Mouse (Mus musculus) liver, embryonic 14.5 days (tissue): ENCODE results near the gene Usp19. TPM values are rescaled to one million over a fixed set of nuclear protein-coding genes. Genes with fewer than 3 reads are reported as not detected.

ENCODE experiments used
- ATAC-seq: fragments of 200-750 bp; cut with Nextera tagmentation; 2 replicates; pipeline ENCODE4 v1.8.0; 2017; ENCODE audit warnings: moderate number of reproducible peaks, mild to moderate bottlenecking, moderate library complexity; ENCODE audit not compliant: insufficient read depth
- DNase-seq, 3 experiments: peaks; one replicate each; pipeline ENCODE4 v3.0.0-alpha.2; 2012 to 2013; ENCODE audit warnings: low read depth in 3 of 3, low spot score in 3 of 3
- H3K27ac ChIP-seq: fragments of 300-500 bp; sonication (generic); 2 replicates; pipeline ENCODE4 v1.5.1; 2014; ENCODE audit warnings: moderate library complexity, mild to moderate bottlenecking, control low read depth, inconsistent platforms
- H3K27me3 ChIP-seq: fragments of 300-500 bp; sonication (generic); 2 replicates; pipeline ENCODE4 v1.6.1; 2014; ENCODE audit warnings: mild to moderate bottlenecking, low read length, moderate library complexity; ENCODE audit not compliant: control insufficient read depth, insufficient read depth
- H3K36me3 ChIP-seq: fragments of 300-500 bp; sonication (generic); replicated peaks from 2 replicates; pipeline ENCODE4 v1.6.1; 2014; ENCODE audit warnings: low read depth; ENCODE audit not compliant: control insufficient read depth, insufficient read depth
- H3K4me1 ChIP-seq, 2 experiments: fragments of 200-500 bp in 1 of 2; fragments of 300-500 bp in 1 of 2; sonication (generic) in 1 of 2; replicated peaks; 2 replicates each; pipeline ENCODE4 v1.6.1; 2012 to 2014; ENCODE audit warnings: antibody characterized with exemption in 1 of 2, inconsistent platforms in 1 of 2, low read length in 1 of 2; ENCODE audit not compliant: control insufficient read depth in 2 of 2, insufficient read depth in 2 of 2
- H3K4me2 ChIP-seq: fragments of 300-500 bp; sonication (generic); 2 replicates; pipeline ENCODE4 v1.6.1; 2014; ENCODE audit warnings: low read depth, mild to moderate bottlenecking, control low read depth, moderate library complexity
- H3K4me3 ChIP-seq, 2 experiments: fragments of 200-500 bp in 1 of 2; fragments of 300-500 bp in 1 of 2; sonication (generic) in 1 of 2; 2 replicates each; pipeline ENCODE4 v1.5.1; 2012 to 2014; ENCODE audit warnings: low read depth in 2 of 2, low read length in 2 of 2, mild to moderate bottlenecking in 2 of 2, control low read depth in 1 of 2, inconsistent platforms in 1 of 2, moderate library complexity in 1 of 2; ENCODE audit not compliant: insufficient read depth in 1 of 2
- H3K9ac ChIP-seq: fragments of 300-500 bp; sonication (generic); replicated peaks from 2 replicates; pipeline ENCODE4 v1.6.1; 2014; ENCODE audit warnings: mild to moderate bottlenecking, control low read depth, moderate library complexity
- H3K9me3 ChIP-seq: fragments of 300-500 bp; sonication (generic); 2 replicates; pipeline ENCODE4 v1.6.1; 2016; ENCODE audit warnings: low read length, mixed read lengths; ENCODE audit not compliant: control insufficient read depth
- CTCF ChIP-seq: IDR thresholded peaks from 2 replicates; pipeline ENCODE4 v1.5.1; 2016; ENCODE audit warnings: antibody characterized with exemption, low read depth, control low read depth
- EP300 ChIP-seq: IDR thresholded peaks from 2 replicates; pipeline ENCODE4 v1.6.1; 2016; ENCODE audit warnings: antibody characterized with exemption, low read depth
- WGBS: fragments of 180-500 bp; shearing (Covaris S2); extraction: QIAGEN DNeasy Blood & Tissue Kit; methylation state at CpG from one replicate; pipeline ENCODE4 v1.1.7; 2014; ENCODE audit not compliant: insufficient replicate concordance; 5-methylcytosine and 5-hydroxymethylcytosine counted together
- polyA plus RNA-seq, 2 experiments: library from polyadenylated mRNA; depleted of rRNA in 1 of 2; stranded (reverse) in 1 of 2; unstranded in 1 of 2; fragments of >200 nt; fragmentation: Nextera tagmentation in 1 of 2; extraction: Ambion mirVana in 1 of 2; gene quantifications; 2 replicates each; pipeline versions ENCODE4 v1.2.1 to v1.2.3; 2012 to 2014

The Usp19 gene
- polyA plus RNA-seq, 2 experiments, result 17.1 to 33.9 TPM

DNA sequence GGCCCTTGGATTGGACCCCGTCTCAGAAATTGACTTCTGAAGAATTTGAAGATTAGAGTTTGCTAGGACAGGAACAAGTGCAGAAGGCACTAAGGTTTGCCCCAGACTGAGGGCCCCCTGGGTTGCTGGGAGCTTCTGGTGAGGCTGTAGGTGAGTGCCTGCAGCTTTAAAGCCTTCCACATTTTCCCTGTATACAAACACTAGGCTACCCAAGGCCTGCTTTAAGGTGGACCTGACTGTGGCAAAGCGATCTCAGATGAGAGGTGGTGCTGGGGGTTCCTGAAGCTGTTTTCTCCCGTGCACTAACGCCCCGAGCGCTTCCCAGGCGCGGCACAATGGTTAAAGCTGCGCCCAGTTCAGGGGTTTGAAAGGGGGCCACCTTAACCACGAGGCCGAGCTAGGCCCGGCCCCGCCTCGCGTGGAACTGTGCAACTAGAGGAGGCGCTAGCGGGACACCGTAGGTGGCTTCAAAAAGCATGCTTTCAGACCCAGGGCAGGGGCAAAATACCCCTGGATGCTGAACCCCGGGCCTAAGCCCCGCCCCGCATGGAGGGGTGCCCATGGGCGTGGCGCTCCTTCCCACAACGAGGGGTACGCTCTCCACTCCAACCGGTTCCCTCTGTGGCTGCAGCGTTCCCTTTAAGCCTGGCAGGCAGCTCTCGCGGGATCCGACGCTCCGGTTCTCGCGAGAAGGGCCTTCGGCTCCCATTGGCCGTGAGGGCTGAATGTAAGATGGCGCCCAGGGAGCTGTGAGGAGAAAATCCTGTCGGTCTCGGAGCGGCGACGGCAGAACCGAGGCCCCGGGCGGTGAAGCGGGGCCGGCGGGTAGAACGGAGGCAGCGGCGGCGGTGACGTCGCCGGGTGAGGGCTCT lies 26.2 kb downstream of the Usp19 start, which contains the start of gene Qrich1:
TSS of gene Qrich1 (plus strand) at position 427 of the 872 bp plus-strand sequence.
- ATAC-seq (peak; percentile 92), DNase-seq (peak; percentile 94 to 96 (median 95))
- TF ChIP-seq EP300 (peak; percentile 95), CTCF (peak; percentile 27; the same call in 1 of the 2 replicates)
- Histone ChIP-seq H3K9ac (peak within 1 kb of the TSS; percentile 97), H3K4me1 (peaks cover 6 to 17% of the 10 kb centered on the region in 2 experiments; a peak in 3 of 4 replicates), H3K4me3 (peak within 1 kb of the TSS; percentile 80 to 90), H3K4me2 (peak within 1 kb of the TSS; percentile 82), H3K27me3 (no peaks in the 10 kb centered on the region), H3K27ac (peak within 1 kb of the TSS; percentile 90), H3K36me3 (peaks cover 43% of the 10 kb centered on the region), H3K9me3 (no peaks in the 10 kb centered on the region)
- 1% methylated on average over 55 of the region's 55 CpGs for WGBS

DNA sequence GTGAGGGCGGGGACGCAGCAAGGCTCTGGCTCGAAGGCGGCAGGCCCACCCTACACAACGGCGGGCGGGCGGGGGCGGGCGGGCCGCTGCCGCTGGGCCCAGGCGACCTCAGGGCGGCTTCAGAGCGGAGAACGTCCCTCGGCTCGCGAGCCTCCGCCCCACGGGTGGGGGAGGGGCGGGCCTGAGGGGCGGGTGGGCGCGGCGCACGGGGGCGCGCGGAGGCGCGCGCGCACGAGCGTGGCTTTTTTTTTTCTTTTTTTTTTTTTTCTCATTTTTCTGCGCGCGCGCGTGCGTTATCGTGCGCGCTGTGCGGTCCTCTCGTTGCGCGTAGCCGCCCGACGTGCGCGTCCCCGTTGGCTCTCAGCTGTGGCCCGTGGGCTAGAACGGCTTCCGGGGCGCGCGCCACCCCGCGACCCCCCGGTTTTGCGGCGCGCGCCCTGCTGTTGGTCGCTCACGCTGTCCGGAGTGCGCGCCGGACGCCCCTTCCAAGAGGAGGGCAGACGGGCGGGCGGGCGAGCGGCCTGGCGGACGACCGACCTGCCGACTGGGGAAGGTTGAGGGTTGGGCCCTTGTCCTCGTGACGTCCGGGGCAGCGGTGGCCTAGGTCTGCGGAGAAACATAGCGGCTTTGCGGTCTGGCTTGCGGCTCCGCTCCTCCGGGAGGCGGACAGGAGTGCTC lies 27.0 kb downstream of the Usp19 start:
- Histone ChIP-seq H3K9ac (peak overlapping the region; percentile 97), H3K27me3 (no peaks in the 10 kb centered on the region), H3K27ac (peak overlapping the region; percentile 90), H3K4me1 (peaks cover 6 to 17% of the 10 kb centered on the region in 2 experiments; a peak in 3 of 4 replicates), H3K9me3 (no peaks in the 10 kb centered on the region), H3K4me2 (peak overlapping the region; percentile 82), H3K36me3 (peaks cover 36% of the 10 kb centered on the region), H3K4me3 (peak overlapping the region; percentile 80 to 90)
- ATAC-seq, result peak; percentile 87
- DNase-seq, result peak; percentile 70 to 74 (median 70)
- WGBS, result under 1% methylated on average over 78 of the region's 95 CpGs
- no peak for TF ChIP-seq CTCF
- TF ChIP-seq EP300, result no peak

DNA sequence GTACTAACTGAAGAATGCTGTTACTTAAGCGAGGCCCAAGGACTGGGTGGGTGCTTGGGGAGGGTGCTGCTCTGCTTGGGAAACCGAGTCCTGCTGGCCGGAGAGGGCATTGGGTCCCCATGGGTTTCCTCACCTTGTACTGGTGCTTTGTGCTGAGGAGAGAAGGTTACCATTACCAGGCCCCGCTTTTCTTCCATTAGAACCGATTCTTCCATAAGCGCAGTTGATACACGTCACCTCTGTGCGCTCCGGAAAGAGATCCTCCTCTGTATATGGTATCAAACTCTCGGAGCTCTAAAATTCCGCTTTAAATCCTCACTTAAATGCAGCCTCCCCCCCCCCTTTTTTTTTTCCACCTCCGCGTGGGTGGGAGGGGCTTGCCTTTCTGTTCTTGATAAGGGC lies 27.5 kb downstream of the Usp19 start:
- Histone ChIP-seq H3K36me3 (peaks cover 34% of the 10 kb centered on the region), H3K4me1 (peaks cover 6 to 17% of the 10 kb centered on the region in 2 experiments; a peak in 3 of 4 replicates), H3K4me2 (peak overlapping the region; percentile 82), H3K27ac (peak overlapping the region; percentile 90), H3K27me3 (no peaks in the 10 kb centered on the region), H3K9me3 (no peaks in the 10 kb centered on the region), H3K4me3 (peak overlapping the region; percentile 80 to 90), H3K9ac (peak overlapping the region; percentile 97)
- peak; percentile 42 to 47 (median 45) for DNase-seq
- WGBS, result 1% methylated on average over 13 of the region's 13 CpGs
- no peak for TF ChIP-seq EP300
- TF ChIP-seq CTCF, result peak; percentile 24; the same call in 1 of the 2 replicates
- 0 out of 2 replicates have a peak, but pooled peaks have one; percentile 1 for ATAC-seq

DNA sequence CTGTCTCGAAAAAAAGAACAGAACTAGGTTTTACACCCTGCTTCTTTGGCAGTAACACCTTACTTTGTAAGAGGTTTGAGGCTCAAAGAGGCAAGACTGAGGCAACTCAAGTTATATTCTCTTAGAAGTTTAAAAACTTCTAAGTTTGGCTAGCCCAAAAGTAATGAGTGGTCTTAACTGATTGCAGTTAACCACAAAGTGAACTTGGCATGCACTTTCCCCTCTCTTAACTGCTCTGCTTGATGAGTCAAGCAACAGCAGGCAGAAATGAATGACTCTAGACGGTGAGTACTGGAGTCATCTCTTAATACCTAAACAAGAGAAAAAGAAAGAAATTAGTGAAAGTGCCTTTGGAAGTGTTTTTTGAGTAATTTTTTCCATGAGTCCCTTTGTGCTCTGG lies 31.2 kb downstream of the Usp19 start:
- WGBS, result 58% methylated on average over 2 of the region's 2 CpGs
- Histone ChIP-seq H3K27me3 (no peaks in the 10 kb centered on the region), H3K9me3 (no peaks in the 10 kb centered on the region), H3K4me1 (peaks cover 3 to 13% of the 10 kb centered on the region in 2 experiments; a peak in 3 of 4 replicates), H3K9ac (no peak overlapping the region), H3K36me3 (peaks cover 26% of the 10 kb centered on the region), H3K27ac (no peak overlapping the region), H3K4me2 (no peak overlapping the region), H3K4me3 (no peak overlapping the region)
- TF ChIP-seq CTCF, result no peak
- no peak for TF ChIP-seq EP300
- DNase-seq, result no peak
- no peak for ATAC-seq

DNA sequence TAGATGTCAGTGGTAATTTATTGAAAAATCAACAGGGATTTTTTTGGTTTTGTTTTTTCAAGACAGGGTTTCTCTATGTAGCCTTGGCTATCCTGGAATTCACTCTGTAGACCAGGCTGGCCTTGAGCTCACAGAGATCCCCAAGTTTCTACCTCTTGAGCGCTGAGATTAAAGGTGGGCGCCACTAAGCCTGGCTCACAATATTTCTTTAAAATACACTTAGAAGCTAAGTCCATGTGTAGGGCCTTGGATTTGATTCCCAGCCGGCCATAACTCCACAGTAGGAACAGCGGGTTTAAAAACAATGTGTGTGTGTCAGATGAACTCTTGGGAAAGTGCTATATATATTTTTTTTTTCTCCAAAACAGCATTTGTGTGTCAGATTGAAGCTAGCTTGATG lies 32.9 kb downstream of the Usp19 start:
- Histone ChIP-seq H3K27ac (no peak overlapping the region), H3K4me3 (no peak overlapping the region), H3K9ac (no peak overlapping the region), H3K9me3 (no peaks in the 10 kb centered on the region), H3K36me3 (peaks cover 33% of the 10 kb centered on the region), H3K4me1 (peaks cover 3 to 13% of the 10 kb centered on the region in 2 experiments; a peak in 3 of 4 replicates), H3K27me3 (no peaks in the 10 kb centered on the region), H3K4me2 (no peak overlapping the region)
- ATAC-seq (no peak), DNase-seq (no peak)
- TF ChIP-seq EP300 (no peak), CTCF (no peak)
- 92% methylated on average over 4 of the region's 4 CpGs for WGBS
